Mouse (Mus musculus) adipocyte (in vitro differentiated cells): ENCODE data around the gene Golim4.
"Not testable (repeated sequence)": the region's sequence is repeated elsewhere in the genome, so short reads cannot be mapped to it uniquely, and the experiment has no call there.

ENCODE experiments used
- DNase-seq: peaks from one replicate; pipeline ENCODE4 v3.0.0-alpha.2; 2016; ENCODE audit warnings: low spot score

The Golim4 gene

DNA sequence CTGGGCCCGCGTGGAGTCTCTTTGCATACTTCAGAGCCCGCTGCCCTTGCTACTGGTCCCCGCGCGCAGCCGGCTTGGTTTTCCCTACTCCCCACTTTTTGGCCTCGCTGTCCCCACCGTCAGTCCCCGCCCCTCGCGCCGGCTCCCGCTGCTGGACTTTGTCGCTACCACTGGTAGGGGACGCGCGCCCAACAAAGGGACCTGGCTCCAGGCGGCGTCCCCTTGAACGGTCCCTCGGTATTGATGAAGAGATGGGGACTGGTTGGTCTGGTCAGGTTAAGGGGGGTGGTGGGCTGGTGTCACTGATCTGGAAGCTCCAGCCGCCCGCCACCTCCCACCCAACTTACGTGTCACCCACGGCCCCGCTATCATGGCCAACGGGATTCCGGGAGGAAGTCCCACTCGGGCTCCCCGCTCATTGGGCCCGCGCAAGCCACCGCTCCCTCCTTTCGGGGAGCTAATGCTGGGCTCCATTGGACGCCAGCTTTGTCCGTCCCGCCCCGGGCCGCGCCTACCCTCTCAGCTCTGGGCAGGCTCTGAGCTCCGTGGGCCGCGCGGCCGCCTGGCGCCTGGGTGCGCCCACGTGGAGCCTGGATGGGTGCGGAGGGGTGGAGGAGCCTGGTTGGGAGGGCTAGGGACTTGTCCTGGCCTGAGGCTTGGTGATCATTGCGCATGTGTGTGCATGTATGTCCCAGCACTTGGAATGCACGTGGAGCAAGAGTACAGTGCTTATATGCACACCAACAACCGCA is at the start of gene Golim4:
TSS of gene Golim4 (minus strand) at position 399 of the 752 bp plus-strand sequence.
- DNase-seq, result peak; percentile 95

DNA sequence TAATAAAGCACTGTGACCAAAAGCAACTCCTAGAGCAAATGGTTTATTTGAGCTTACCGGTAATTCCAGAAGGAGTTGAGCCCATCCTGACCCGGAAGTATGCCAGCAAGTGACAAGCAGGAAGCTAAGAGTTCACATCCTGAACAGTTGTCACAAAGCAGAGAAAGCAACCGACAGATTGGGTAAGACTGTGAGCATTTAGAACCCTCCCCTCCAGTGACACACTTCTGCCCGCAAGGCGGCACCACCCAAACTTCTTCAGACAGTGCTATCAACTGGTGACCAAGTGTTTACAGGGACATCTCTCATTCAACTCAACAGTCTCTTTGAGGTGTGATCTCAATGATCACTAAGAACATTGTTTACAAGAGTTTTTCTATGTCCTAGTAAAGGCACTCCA is 48.9 kb upstream of the Golim4 start:
- no peak for DNase-seq

DNA sequence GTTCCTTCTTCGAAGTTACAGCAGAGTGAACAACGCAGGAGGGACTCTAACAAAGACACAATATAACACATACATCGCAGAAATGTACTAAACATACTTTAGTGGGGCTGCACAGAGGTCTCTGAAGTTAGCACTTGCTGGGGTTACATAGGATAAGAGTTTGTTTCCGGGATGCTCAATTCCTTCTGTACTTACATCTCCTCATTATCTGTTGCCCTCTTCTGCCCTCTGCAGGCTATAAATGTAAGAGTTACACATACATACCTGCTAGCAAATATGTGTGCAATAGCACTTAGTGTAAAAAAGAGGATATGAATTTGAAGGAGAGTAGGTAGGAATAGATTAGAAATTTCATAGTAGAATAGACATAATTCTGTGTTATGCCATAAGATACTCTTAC is 44.4 kb upstream of the Golim4 start:
- DNase-seq, result peak; percentile 78

DNA sequence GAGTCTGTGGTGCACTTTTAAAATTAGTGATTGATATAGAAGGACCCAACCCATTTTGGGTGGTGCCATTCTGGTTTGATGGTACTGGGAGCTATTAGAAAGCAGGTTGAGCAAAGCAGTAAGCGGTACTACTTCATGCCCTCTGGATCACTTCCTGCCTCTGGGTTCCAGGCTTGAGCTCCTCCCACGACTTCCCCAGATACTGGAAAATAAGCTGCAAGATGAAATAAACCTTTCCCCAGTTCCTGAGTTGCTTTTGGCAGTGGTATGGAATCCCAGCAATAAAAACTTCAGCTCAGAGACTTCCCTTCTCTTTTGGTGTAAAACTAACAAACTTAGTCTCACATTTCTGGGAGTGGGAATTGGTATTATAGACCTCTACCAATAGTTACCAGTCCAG is 43.7 kb upstream of the Golim4 start:
- peak; percentile 71 for DNase-seq

DNA sequence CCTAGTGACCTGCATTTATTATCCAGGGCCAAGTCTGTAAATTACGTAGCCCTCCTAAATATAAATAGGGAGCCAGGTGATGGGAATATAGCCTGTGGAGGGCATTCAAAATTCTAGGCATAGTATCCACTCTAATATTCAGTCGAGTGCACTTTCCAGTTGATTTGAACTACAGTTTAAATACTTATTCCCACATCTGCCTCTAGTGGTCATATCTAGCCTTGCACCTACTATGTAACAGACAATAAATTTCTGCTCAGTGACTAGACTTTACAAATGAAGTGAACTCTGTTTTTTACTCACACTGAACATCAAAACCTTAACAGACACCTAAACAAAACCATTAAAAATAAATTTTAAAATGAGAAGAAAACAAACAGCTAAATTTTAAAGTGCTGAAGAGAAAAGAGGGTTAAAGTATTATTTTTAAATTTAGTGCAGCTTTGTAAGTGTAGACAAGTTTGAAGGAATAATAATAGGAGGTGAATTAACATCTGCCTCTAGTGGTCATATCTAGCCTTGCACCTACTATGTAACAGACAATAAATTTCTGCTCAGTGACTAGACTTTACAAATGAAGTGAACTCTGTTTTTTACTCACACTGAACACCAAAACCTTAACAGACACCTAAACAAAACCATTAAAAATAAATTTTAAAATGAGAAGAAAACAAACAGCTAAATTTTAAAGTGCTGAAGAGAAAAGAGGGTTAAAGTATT is 24.4 kb upstream of the Golim4 start:
- not testable (repeated sequence) for DNase-seq

DNA sequence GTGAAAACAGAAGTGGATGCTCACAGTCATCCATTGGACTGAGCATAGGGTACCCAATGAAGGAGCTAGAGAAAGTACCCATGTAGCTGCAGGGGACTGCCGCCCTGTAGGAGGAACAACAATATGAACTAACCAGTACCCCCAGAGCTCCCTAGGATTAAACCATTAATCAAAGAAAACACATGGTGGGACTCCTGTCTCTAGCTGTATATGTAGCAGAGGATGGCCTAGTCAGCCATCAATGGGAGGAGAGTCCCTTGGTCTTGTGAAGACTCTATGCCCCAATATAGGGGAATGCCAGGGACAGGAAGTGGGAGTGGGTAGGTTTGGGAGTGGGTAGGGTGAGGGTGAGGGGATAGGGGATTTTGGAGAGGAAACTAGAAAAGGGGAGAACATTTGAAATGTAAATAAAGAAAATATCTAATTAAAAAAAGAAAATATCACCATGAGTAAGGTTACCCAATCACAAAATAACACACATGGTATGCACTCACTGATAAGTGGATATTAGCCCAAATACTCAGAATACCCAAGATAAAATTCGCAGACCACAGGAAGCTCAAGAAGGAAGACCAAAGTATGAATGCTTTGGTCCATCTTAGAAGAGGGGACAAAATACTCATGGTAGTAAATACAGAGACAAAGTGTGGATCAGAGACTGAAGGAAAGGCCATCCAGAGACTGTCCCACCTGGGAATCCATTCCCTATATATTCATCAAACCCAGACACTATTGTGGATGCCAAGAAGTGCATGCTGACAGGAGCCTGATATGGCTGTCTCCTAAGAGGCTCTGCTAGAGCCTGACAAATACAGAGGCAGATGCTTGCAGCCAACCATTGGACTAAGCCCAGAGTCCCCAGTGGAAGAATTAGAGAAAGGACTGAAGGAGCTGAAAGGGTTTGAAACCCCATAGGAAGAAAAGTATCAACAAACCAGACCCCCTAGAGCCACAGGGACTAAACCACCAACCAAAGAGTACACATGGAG is 6.3 kb upstream of the Golim4 start:
- DNase-seq, result not testable (repeated sequence)

DNA sequence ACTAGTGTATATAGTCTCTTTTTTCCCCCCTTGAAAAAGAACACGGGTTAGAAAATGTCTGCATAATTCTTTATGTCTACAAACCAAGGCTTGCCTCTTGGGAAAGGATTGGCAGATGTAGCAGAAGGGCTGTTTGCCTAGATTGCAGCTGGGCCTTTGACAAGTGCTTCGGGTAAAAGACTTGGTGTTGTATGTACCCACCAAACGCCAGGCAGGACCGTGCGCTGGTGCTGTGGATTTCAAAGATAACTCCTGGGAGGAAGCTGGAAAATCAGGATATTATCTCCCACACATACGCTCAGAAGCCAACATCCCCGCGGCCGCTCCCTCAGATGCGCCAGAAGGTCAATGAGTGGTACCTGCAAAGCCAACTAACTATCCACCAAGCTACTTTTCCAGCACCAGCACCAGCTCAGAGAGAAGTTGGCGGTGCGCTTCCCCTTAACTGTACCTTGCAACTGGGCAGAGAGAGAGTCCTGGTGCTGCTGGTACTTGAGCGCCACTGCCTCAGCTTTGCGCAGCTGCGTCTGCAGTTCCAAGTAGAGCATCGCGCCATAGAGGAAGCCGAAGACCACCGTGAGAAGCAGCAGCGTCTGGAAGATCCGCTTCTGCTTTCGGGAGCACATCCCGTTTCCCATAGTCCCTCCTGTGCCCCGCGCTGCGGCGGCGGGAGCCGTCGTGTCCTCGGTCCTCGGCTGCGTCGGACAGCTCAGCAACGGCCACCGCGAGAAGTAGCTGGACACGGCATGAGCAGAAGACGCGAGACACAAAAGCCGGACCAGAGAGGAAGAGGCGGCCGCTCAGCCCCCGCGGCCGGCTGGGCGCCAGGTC is 873 bp downstream of the Golim4 start:
- peak; percentile 52 for DNase-seq

DNA sequence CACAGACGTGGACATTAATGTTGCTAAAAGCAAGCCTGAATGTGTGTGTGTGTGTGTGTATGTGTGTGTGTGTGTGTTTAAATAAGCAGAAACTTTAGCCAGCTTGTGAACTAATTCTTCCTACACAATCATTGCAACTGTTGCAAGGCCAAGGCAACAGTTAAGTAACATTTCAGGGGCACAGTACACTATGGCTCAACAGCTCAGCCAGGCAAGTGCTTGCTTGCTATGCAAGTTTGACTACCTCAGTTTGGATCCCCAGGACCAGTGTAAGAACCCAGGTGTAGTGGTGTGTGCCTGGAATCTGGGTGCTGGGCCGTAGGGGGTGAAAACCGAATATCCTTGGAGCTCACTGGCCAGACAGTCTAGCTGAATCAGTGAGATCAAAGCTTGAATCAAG is 2.6 kb downstream of the Golim4 start:
- DNase-seq, result peak; percentile 63

DNA sequence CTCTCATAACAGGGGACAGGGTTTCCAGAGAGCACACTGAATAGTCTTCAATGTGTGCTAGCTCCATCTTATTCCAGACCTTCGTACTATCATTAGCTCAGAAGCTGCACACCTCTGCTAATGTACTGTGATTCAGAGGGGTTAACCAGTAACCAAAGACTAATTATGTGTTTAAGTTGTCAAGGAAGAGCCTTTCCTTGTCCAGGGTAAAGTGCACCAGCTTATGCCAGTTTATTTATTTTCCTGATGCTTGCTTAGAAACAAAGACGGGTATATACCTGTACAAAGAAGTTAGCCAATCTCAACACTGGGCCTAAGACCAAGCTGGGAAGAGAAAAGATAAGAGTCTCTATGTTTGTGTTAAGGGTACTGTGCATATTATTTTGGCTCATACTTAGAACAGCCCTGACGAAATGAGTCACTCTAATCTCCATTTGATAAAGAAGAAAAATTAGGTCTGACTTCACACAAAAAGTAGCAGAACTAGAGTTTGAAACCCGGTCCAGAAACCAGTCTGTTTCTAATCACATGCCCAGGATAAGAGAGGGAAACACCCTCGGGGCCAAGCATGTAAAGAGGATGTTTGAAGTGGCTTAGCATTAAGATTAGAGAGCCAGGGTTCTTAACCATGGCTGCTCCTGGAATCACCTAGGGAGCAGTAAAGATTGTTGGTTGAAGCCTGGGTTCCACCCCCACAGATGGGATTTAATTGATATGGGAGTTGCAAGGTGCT is 4.3 kb downstream of the Golim4 start:
- DNase-seq, result no peak

DNA sequence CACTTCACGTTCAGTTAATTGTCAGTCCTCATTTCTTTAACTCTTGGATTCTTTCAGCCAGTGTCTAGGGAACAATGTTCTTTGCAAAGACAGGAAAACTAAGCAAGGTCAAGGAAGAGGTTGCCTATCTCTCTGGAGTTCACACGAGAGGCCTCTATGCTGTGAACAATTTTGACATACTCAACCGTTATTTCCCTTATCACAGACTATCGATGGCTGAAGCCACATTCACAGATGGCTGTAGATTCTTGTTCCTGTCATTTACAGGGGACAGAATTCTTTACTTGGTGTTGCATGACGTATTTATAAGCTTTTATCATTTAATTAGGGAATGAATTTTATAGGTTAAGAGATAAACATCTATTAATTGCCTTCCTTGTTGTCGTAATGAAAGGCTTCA is 5.9 kb downstream of the Golim4 start:
- no peak for DNase-seq

DNA sequence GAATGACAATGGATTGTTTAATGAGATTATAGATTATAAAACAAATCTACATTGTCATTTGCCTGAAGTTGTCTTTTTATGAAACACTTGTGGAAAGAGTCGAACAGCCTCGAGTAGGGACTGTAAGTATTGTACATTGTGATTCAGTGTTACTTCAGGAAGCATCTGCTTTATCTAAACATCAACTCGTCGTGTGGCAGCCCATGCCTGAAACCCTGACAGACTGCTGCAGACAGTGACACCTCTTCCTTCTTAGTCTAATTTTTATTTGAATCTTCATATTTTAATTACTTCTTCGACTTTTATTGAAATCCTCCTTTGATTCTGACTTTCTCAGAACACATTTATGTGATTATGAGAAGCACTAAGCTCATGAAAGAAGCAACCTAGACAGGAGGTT is 7.4 kb downstream of the Golim4 start:
- DNase-seq, result no peak

DNA sequence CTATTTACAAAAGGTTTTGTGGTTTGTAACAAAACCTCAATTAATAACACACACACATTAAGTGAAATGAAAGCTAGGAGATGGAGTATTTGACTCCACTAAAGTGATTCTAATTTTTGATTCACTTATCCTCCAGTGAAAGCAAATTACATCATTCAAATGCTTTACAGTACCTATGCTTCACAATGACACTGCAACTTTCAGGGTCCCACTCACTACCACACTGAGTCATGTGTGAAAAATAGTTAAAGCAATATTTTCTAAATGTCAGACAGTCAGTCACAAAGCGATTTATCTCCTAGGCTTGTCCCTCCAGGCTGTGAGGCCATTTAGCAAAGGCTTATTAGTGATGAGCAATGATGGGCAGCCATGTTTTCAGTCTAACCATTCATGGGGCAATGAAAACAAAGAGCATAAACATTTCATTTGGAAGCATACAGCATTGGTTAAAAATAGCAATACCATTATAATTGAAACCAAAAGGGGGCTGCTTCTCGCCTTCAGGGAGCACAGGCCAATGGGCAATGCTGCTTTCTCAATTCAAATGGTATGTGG is 8.1 kb downstream of the Golim4 start:
- DNase-seq, result no peak

DNA sequence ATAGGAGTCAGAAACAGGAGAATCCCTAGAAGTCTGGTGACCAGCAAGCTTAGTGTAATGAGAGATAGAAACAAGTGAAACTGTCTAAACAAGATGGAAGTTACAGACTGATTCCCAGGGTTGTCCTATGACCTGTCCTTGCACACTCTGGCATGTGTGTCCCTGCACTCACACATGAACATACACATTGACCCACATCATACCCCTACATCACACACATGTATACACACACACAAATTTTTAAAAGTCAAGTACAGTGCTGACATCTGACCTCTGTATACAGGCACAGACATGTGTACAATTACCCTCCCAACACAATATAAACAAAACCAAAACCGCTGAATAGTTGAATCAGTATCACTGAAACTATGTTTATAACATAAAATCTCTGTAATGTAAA is 8.7 kb downstream of the Golim4 start:
- DNase-seq, result no peak

DNA sequence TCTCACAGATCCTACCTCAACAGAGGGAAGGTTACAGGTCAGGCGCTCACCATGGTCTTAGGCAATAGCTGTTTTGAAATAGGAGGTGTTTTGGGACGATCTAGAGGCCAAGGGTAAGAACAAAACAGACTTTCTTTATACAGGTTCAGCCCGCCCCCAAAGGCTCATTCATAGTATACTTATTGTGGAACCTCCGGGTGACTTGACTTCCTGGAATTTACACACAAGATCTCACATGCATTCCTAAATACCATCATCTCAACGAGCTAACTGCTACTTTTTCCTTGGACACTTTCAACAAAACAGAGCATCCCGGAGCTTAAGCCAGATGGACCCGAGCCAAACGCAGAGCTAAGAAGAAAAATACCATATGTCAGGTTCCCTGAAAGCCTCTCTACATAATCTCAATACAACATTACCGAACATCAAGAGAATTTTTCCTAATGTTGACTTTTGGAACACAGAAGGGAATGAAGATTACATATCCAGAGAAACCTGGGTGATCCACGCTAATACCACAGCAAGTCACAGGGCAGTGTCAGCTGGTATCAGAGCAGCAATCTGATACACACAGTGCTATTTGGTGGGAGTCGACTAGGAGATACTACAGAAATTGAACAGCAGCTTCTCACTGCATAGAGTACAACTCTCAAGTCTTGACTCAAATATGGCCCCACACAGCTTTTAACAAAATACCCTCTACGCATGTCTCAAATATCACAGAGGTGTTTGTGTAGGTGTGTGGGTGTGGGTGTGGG is 14.3 kb downstream of the Golim4 start:
- DNase-seq, result no peak

DNA sequence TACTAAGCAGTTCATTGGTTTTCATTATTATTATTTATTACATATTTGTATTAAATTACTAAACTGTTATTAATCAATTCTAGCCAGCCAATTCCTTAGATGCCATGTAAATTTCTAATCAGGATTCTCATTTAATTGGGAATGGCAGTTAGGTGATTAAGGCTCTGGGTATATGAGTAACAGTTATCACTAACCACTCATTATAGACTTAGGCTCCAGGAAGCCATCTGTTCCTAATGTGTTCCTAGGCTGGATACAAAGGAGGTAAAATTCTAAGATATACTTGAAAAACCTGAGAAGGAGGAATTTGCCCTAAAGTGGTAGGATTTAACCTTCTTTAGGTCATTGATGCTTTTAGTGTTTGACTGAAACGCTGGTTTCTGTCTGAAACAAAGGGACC is 14.9 kb downstream of the Golim4 start:
- DNase-seq, result no peak

DNA sequence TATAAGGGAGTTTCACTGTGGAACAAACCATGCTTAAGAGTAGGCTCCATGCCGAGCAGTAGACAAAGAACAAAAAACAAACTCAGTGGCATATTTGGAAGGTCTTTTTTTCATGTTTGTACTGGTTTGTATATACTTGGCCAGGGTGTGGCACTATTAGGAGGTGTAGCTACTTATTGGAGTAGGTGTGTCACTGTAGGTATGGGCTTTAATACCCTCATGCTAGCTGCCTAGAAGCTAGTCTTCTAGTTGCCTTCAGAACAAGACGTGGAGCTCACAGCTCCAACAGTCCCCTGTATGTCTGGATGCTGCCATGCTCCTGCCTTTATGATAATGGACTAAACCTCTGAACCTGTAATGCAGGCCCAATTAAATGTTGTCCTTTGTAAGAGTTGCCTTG is 20.6 kb downstream of the Golim4 start:
- DNase-seq, result no peak

DNA sequence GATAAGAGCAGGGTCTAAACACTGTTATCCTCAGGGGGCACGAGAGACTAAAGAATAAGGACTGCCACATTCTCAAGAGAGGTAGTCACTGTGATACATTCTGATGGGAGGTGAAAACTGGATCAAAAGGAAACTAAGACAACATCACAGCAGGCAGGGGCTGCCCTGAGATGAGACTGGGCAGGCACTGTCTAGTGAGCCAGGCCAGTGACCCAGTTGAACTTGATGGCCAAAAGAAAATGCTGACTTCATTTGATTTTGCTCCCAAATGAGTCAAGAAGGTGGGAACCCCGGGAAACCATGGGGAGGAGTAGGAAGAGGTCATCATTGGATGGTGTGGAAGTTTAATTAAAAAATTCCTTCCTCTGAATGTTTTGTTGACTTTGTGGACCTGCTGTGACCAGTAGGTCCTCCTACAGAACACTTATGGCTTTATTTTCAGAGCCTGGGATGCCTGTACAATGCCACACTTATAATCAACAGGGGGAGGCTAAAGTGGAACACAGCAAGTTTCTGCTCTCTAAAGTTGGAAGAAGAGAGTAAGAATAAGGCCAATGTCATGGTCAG is 26.0 kb downstream of the Golim4 start:
- DNase-seq, result no peak

DNA sequence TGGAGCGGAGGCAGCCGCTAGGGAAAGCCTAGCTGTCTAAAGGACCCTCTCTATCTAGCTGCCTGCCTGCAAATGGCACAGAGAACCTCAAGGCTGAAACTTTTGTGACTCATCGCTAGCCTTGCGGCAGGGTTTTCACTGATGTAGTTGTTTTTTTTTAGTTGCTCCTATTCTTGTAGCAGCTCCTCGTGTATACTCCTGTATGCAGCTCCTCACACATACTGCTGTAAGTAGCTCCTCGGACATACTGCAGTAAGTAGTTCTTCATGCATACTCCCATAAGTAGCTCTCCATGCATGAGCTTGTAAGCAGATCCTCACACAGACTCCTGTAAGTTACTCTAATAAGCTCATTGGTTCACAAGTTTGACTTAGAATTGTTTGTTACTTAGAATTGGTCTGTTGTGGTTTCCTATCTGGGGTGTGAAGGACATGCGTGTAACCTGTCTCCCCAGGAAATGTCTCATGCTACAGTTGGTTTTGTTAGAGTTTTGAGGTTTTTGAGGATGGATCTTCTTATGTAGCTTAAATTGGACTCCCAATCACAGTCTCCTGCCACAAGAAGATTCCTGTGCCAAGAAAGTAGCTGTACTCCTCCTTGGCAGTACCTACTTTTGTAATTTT is 26.7 kb downstream of the Golim4 start:
- DNase-seq, result no peak

DNA sequence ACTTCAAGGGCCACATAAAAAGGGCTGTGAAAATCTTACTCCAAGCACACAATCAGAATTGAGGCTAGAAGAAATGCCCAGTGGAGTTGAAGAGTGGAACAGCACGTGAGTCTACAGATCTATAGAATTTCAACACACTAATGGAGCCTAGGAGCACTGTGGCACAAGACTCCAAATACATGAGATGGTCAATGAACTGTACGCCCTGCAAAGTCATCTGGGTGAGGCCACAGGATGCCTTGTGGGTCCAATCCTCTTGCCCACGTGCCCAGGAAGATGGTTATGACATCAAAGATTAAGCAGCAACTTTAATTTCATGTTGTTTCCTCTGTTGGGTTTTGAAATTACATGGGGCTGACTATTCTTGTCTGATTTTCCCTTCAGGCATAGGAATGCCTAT is 30.4 kb downstream of the Golim4 start:
- DNase-seq, result no peak
